Mouse (Mus musculus): ENCODE data around the gene Numbl.

- TF ChIP-seq POLR2A (IDR thresholded peaks at IDR 0.05; ENCODE audit: insufficient read length, low read depth): no peak
- no peak for TF ChIP-seq MAX (IDR thresholded peaks at IDR 0.05; ENCODE audit: low read depth)
- TF ChIP-seq USF1 (IDR thresholded peaks at IDR 0.05; ENCODE audit: low read depth): no peak
- no peak for TF ChIP-seq E2F4 (IDR thresholded peaks at IDR 0.05; ENCODE audit: insufficient read depth)
- TF ChIP-seq MYOD1 (IDR thresholded peaks at IDR 0.05; ENCODE audit: control insufficient read depth in 1 of 3, insufficient read length in 2 of 3, low read depth in 2 of 3): no peak
- no peak for TF ChIP-seq MYOG (IDR thresholded peaks at IDR 0.05; ENCODE audit: control insufficient read depth in 1 of 3, insufficient read depth in 1 of 3, insufficient read length in 2 of 3, low read depth in 2 of 3)
- no peak for TF ChIP-seq POLR2AphosphoS2 (IDR thresholded peaks at IDR 0.05; ENCODE audit: insufficient read length, low read depth)
- TF ChIP-seq REST (IDR thresholded peaks at IDR 0.05; ENCODE audit: insufficient read depth, insufficient read length): no peak
These were observed 67.5 kb downstream of the Numbl start for GRCm38 (mm10) chr7:27325697-27326096.
